Mouse (Mus musculus): ENCODE data around the gene Pitx2.

Pitx2 gene

GRCm38 (mm10) chr3:129201681-129202255 lies 2.1 kb downstream of the Pitx2 start:
- no peak for DNase-seq (ENCODE audit: low read depth, low spot score)

DNA sequence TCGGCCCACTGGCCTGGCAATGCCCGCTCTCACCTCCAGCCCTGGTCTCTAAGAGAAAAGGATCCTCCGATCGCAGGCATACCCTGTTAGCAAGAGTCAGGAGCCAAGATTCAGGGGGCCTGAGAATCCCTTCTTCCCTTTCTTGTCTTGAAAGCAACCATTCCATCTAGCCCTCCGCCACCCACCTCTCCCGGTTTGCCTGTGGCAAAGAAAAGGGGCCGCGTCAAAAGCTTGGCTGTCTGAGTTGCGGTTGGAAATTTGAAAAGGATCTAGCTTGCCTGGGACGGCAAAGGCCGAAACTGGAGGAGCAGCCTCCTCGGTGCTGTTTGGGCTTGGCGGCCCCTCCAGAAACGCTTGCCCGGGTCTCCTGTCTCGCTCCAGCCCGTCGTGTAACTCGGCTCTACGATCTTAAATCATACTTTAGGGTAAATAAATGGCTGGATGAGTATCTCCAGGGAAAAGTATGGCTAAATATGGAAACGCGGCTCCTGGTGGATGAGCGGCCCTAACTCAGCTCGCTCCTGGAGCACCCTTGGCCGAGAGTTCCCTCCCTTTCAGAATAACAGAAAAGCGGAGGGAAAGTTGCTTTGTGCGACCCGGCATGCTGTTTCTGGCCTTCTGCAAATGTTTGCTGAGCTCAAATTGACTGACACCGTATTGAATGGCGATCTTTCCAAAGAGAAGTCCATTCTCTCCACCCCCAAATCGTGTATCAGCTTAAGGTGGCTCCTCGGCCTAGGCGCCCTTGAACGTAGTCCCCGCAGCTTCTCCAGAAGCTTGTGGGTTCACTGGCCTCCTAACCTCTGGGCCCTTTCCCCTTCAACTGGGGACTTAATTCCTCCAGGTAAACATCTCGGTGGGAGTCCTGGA lies 3.4 kb downstream of the Pitx2 start:
- no peak for DNase-seq (ENCODE audit: low read depth, low spot score)

DNA sequence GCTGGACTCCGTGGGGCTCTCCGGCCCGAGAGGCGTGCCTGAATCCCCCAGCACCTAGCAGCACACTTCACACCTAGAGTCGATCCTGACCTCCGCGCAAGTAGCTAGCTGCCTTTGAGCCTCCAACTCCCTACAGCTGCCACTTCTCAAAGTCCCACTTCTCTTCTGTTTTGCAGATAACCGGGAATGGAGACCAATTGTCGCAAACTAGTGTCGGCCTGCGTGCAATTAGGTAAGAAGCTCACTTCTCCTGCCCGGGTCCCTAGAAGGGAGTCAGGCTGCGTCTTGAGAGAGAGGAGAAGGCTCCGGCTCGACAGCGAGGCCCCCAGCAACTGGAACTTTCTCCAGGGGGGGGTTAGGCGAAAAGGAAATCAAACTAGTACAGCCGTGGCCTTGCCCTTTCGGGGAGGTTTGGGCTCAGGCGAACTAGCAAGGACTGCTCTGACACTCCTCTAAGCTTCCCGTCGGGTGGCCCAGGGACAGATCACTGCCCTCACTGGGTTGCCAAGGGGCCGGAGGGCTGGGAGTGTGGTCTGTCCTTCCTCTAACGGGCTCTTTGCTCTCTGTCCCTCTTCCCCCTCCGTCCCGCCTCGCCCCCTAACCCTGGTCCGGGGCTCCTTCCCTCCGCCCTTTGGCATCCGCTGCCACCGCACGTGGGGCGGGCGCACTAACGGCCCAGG lies 4.2 kb downstream of the Pitx2 start:
- DNase-seq (ENCODE audit: low read depth, low spot score), result no peak

DNA sequence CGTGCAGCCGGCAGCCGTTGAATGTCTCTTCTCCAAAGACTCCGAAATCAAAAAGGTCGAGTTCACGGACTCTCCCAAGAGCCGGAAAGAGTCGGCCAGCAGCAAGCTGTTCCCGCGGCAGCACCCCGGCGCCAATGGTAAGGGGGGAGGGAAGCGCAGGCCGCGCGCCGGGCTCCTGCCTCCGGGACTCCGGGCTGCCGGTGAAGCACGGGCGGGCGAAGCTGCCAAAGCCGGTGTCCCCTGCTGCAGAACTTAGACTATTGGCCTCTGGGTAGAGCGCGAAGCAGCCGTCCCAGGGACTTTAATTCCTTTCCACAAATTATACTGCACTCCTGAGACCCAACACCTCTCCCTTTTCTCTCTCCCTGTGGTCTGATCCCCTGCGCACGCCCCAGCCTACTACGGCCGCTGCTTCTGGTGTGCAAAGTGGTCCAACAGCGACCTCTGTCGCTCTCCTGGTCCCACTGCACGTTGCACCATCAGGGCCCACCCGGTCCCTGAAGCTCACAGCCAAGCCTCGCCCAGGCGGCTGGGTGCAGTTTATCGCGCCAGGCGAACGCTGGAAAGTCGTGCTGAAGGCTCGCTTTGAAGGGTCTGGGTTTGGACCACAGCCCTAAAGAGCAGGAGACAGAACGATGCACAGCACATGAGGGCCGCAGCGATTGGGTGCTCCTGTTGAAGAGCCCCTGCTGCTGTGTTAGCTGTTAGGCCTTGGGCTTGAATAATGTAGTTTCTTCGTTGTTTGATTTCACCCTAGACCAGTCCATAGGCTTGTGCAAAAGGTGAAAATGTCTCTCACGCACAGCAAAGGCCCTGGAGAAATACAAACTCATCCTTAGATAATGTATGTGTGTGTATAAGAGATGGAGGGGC lies 5.0 kb downstream of the Pitx2 start:
- peak; percentile 71 for DNase-seq (ENCODE audit: low read depth, low spot score)

GRCm38 (mm10) chr3:129205481-129206175 lies 6.0 kb downstream of the Pitx2 start:
- no peak for DNase-seq (ENCODE audit: low read depth, low spot score)

DNA sequence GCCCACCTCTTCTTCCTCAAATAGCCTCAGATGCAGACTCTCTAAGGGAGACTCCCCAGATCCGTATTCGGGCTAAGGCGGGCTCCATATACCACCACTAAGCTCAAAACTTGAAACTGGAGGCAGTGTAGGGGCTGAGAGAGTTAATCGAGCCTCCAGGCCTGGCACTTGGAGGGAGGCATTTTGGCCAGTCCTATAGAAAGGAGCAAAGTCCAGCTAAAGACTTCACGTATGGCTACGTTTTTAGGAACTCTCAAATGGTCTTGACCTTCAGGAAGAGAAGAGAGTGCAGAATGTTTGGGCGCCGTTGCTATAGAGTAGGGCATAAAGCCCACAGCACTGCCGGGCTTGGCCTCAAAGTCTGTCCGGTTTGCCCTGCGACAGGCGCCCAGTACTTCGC lies 7.1 kb downstream of the Pitx2 start:
- DNase-seq (ENCODE audit: low read depth, low spot score), result no peak

DNA sequence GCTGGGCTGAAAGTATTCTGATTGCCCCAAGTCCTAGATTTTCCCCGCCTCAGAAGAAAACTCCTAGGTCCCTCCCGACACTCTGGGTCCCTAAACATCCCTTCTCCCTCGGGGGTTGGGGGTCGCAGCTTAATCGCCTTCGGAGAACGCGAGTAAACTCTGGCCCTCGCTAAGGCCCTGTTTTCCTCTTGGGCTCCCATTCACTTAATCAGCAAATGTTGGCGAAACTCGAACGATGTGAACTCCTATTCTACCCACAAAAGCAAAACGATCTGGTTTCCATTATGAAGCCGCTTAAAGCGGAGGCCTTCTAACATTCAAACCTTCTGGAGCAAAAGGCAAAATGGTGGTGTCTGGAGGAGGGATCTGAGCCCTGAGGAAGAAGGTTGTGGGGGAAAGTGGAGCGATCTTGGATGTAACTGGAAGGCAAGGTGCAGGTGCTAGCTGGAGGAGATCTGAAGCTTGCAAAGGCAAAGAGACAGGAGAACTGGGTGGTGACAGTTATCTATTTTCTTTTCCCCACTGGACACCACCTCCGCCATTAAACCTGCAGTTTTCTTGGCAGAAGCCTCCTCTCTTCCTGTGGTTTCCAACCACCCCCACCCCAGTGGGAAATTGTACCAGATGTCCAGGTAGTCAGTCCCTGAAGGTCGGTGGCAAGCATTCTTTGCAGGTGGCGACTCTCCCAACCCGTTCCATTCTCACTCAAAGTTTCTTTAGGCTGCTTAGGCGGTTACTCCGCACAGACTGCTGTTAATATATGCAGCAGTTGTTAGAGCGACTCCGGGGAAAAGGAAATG lies 7.8 kb downstream of the Pitx2 start:
- no peak for DNase-seq (ENCODE audit: low read depth, low spot score)

DNA sequence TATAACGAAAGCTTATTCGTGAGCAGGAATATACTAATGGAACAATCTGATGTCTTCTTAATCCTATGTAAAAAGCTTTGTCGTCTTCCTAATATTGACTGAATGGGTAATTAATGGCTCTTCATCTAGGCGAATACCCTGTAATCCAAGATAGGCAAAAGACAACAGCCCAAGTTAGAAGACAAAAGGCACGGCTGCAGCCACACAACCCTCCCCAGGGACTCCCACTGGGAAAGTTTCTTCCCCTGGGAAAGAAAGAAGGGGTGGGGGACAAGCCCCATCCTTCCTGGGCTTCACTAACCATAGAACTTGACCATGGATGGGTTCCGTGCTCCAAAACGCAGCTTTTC lies 8.3 kb downstream of the Pitx2 start:
- DNase-seq (ENCODE audit: low read depth, low spot score), result no peak

DNA sequence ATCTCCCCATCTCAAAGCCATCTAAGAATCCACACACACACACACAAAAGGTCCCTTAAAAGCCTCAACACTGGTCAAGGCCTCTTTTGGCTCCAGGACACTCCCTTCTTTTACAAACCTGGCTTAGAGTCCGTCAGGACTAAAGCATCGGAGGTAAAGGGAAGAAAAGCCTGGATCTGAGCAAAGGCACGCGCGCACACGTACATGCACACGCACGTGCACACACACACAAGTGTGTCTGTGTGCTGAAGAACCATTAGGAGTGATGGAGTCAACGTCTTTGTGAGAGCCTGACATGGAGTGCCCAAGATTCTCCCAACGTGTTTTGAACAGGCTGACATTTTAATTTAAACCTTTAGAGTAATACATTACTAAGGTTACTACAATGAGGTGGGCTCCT lies 8.7 kb downstream of the Pitx2 start:
- no peak for DNase-seq (ENCODE audit: low read depth, low spot score)

GRCm38 (mm10) chr3:129209266-129209665 lies 9.6 kb downstream of the Pitx2 start:
- no peak for DNase-seq (ENCODE audit: low read depth, low spot score)

DNA sequence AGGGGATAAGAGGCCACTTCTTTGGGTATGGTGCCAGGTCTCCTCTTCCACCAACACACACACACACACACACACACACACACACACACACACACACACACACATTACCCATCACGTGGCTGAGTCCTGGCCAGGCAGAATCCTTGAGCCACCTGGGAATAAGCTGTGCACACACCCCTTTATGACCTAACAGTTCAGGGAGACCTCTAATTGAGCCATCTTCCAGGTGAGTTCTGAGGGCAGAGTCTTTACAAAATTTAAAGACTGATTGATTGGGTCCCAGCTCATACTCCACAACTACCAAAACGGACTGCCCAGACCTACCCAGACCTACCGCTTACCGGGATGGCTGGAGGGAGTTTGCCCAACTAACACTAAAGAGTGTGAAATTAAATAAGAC lies 10.1 kb downstream of the Pitx2 start:
- no peak for DNase-seq (ENCODE audit: low read depth, low spot score)

DNA sequence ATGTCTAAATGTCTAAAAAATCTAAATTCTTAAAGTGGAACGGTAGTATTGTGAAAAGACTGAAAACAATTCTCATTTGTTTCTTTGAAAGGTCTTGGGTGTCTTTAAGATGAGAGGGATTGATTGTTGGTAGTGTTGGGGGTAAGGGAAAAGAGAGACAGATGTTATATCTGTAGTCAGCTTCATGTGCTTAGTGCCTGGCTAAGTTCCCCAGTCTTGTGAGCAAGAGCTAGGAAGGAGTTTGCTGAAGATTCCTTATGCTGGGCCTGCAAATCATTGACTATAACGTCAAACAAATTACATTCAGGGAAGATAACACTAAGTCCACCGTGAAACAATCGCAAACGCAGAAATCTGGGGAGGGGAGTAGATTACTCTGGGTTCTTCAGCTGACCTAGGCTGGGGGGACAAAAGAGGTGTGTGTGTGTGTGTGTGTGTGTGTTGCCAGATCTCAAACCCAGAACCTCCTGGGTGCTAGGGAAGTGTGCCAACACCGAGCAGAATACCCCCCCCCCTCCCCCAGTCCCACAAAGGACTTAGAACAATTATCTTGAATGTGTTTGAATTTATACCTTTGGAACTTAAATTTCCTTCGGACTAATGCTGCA lies 12.5 kb downstream of the Pitx2 start:
- no peak for DNase-seq (ENCODE audit: low read depth, low spot score)

GRCm38 (mm10) chr3:129212807-129213206 lies 13.1 kb downstream of the Pitx2 start:
- DNase-seq (ENCODE audit: low read depth, low spot score), result no peak

- peak; percentile 31 for DNase-seq (ENCODE audit: low read depth, low spot score)
Measured at GRCm38 (mm10) chr3:129213633-129214145, 14.0 kb downstream of the Pitx2 start.

DNA sequence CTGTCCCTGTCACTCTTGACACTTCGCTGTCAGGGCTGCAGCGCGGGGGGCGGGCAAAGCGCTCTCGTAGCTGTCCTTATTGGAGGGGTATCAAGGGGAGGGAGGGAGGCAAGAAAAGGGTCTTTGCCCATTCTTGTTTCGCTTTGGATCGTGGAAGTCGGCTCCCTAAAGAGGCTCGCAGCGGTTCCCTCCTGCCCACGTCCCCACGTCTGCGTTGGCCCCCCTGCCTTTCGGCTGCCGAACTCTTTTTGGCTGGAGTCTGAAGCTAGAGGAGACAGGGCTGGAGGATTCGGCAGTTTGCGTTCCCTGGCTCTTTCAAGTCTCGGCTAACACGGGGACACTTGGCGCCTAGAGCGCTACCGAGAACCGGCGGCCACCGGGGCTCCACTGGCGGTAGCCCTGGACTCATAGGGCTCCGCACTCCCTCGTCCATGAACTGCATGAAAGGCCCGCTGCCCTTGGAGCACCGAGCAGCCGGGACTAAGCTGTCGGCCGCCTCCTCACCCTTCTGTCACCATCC lies 14.5 kb downstream of the Pitx2 start:
- DNase-seq (ENCODE audit: low read depth, low spot score), result no peak

DNA sequence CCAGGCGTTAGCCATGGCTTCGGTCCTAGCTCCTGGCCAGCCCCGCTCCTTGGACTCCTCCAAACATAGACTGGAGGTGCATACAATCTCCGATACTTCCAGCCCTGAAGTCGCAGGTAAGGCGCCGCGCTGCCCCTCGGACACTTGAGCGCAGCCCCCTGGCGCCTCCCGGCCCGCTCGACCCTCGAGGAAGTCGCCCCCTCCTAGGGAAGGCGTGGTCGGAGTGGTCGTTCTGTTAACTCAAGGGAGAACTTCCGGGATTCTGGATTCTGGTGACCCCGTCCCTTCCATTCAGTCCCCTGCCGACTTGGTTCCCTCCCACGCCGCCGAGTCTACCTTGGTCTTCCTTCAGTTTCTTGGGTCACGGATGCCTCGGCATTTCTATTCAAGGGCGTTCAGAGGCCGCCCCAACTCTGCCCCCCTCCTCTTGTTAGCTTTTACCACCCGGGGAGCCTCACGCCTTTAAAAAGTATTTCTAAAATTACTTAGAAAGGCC lies 15.0 kb downstream of the Pitx2 start:
- no peak for DNase-seq (ENCODE audit: low read depth, low spot score)

- DNase-seq (ENCODE audit: low read depth, low spot score), result no peak
Measured at GRCm38 (mm10) chr3:129215241-129215750, 15.6 kb downstream of the Pitx2 start.

DNA sequence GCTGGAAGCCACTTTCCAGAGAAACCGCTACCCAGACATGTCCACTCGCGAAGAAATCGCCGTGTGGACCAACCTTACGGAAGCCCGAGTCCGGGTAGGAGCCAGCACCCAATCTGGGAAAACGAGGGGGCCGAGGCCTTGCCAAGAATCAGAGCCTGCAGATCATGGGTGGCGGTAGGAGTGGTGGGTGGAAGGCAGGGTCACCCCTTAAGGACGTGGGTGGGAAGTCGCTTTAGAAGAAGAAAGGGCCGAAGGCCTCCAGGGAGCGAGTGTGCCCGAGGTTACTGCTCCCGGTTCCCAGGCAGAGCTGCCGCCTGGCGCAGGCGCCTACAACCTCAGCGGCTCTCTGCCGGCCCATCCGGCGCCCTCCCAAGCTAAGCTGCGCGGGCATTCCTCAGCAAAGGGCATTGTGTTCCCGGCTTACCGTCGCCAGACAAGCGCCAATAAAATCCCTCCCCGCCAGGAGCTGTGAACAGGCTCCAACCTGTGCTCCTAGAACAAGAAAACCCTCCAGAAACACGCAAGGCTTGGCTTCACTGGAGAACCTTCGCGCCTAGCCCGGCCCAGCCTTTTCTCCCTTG lies 16.2 kb downstream of the Pitx2 start:
- DNase-seq (ENCODE audit: low read depth, low spot score), result no peak

DNA sequence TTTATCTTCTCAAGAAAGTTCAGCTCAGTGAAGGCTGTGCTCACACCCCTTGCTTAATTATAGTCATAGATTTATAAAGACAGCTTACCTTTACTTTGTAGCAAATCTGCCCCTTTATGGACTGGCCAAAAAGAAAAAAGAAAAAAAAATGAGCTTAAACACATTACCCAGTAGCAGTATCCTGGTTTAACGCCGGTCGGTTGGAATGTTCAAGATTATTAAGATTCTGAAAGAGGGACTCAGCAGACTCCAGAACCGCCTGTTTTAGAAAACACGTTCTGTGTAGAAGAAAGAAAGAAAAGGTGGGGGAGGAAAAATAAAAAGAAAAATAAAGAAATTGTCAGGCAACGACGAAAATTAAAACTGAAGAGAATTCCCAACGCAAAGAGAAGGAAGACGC lies 16.8 kb downstream of the Pitx2 start:
- no peak for DNase-seq (ENCODE audit: low read depth, low spot score)
